Mouse (Mus musculus): Measurements from ENCODE around the gene Cwc25.

GRCm38 (mm10) chr11:97700746-97701580 is 65.4 kb downstream of the Cwc25 start:
- TF ChIP-seq CTCF (IDR thresholded peaks at IDR 0.05; ENCODE audit: extremely low read depth, insufficient read depth, insufficient read length, insufficient replicate concordance) = no peak
- TF ChIP-seq POLR2A (IDR thresholded peaks at IDR 0.05; ENCODE audit: low read depth, low read length) = no peak
